Mouse (Mus musculus) megakaryocyte progenitor cell, adult 5-6 weeks (primary cell): ENCODE measurements around the gene Rab2b. TPM values are rescaled to one million over a fixed set of nuclear protein-coding genes. Genes with fewer than 3 reads are reported as not detected.
"Not testable (repeated sequence)": the region's sequence is repeated elsewhere in the genome, so short reads cannot be mapped to it uniquely, and the experiment has no call there.

ENCODE experiments used
- ATAC-seq: replicated peaks from 2 replicates; pipeline ENCODE4 v1.8.0; 2016; ENCODE audit warnings: mild to moderate bottlenecking, moderate TSS enrichment, inconsistent platforms; ENCODE audit not compliant: poor library complexity
- total RNA-seq, 2 experiments: library from RNA; stranded (forward) in 1 of 2; stranded (reverse) in 1 of 2; fragments of 157-497, 149-512 nt in 1 of 2; fragments of 200-1000 nt in 1 of 2; gene quantifications; 2 replicates each; pipeline versions ENCODE4 v1.2.3 to v1.2.4; 2015 to 2017

Rab2b gene
- total RNA-seq (2015) (6.5 and 8.1 TPM in 2 replicates), total RNA-seq (2017) (3.7 and 5.0 TPM in 2 replicates)

GRCm38 (mm10) chr14:52278932-52279746 lies at the start of gene Rab2b, which contains the start of gene Tox4:
Gene Rab2b, minus strand, starts transcription at chr14:52279545.
Gene Tox4, plus strand, starts transcription at chr14:52279146.
- ATAC-seq, result peak; percentile 94

- no peak for ATAC-seq
Observed at GRCm38 (mm10) chr14:52327910-52328812, 48.8 kb upstream of the Rab2b start, which contains the start of gene Sall2. Gene Sall2, minus strand, starts transcription at chr14:52328762.

GRCm38 (mm10) chr14:52327375-52327901 lies 48.1 kb upstream of the Rab2b start:
- no peak for ATAC-seq

- peak; percentile 58 for ATAC-seq
Observed at GRCm38 (mm10) chr14:52325890-52326289, 46.5 kb upstream of the Rab2b start.

GRCm38 (mm10) chr14:52319361-52319760 lies 40.0 kb upstream of the Rab2b start:
- ATAC-seq, result no peak

- no peak for ATAC-seq
Observed at GRCm38 (mm10) chr14:52316441-52317225, 37.3 kb upstream of the Rab2b start.

GRCm38 (mm10) chr14:52315792-52316440 lies 36.6 kb upstream of the Rab2b start:
- ATAC-seq, result peak; percentile 47

- no peak for ATAC-seq
Observed at GRCm38 (mm10) chr14:52315283-52315780, 36.0 kb upstream of the Rab2b start.

GRCm38 (mm10) chr14:52314808-52315150 lies 35.4 kb upstream of the Rab2b start:
- ATAC-seq, result no peak

GRCm38 (mm10) chr14:52313931-52314807 lies 34.8 kb upstream of the Rab2b start:
- peak; percentile 69 for ATAC-seq

- no peak for ATAC-seq
Observed at GRCm38 (mm10) chr14:52310906-52311305, 31.6 kb upstream of the Rab2b start.

GRCm38 (mm10) chr14:52310343-52310742 lies 31.0 kb upstream of the Rab2b start:
- ATAC-seq, result not testable (repeated sequence)

- peak; percentile 42 for ATAC-seq
Observed at GRCm38 (mm10) chr14:52306100-52306499, 26.8 kb upstream of the Rab2b start.

GRCm38 (mm10) chr14:52304644-52305271 lies 25.4 kb upstream of the Rab2b start, which contains the start of gene Mettl3:
Gene Mettl3, minus strand, starts transcription at chr14:52305128.
- ATAC-seq, result peak; percentile 92

- not testable (repeated sequence) for ATAC-seq
Observed at GRCm38 (mm10) chr14:52303517-52303916, 24.2 kb upstream of the Rab2b start.

- ATAC-seq, result peak; percentile 85
Observed at GRCm38 (mm10) chr14:52295558-52296264, 16.4 kb upstream of the Rab2b start.

GRCm38 (mm10) chr14:52284191-52284590 lies 4.8 kb upstream of the Rab2b start:
- ATAC-seq, result no peak

GRCm38 (mm10) chr14:52283629-52284028 lies 4.3 kb upstream of the Rab2b start:
- ATAC-seq, result no peak
